Mouse (Mus musculus) embryo, embryonic 11 days (tissue): ENCODE measurements at regions not wholly inside any gene's neighbourhood (a gene's known extent, or its start where the extent isn't known, plus 50 kb on each side); places are given as distances from the start of the nearest gene placed in this dataset.

ENCODE experiments used
- DNase-seq: peaks from one replicate; pipeline ENCODE4 v3.0.0-alpha.2; 2015

GRCm38 (mm10) chr2:80998296-80998695 lies 381.3 kb downstream of the Nup35 start:
- DNase-seq, result no peak

GRCm38 (mm10) chr2:81007071-81007470 lies 390.0 kb downstream of the Nup35 start:
- DNase-seq, result no peak

- DNase-seq, result no peak
Observed at GRCm38 (mm10) chr2:81023620-81024019, 406.6 kb downstream of the Nup35 start.
